Mouse (Mus musculus) brain, embryonic 18.5 days (tissue): ENCODE measurements at regions not wholly inside any gene's neighbourhood (a gene's known extent, or its start where the extent isn't known, plus 50 kb on each side); places are given as distances from the start of the nearest gene placed in this dataset.

ENCODE experiments used
- DNase-seq: peaks from one replicate; pipeline ENCODE4 v3.0.0-alpha.2; 2012; ENCODE audit warnings: low read depth, low spot score

- DNase-seq, result no peak
These were observed 1514.0 kb upstream of the Lrrc6 start for GRCm38 (mm10) chr15:68014605-68015305.

DNA sequence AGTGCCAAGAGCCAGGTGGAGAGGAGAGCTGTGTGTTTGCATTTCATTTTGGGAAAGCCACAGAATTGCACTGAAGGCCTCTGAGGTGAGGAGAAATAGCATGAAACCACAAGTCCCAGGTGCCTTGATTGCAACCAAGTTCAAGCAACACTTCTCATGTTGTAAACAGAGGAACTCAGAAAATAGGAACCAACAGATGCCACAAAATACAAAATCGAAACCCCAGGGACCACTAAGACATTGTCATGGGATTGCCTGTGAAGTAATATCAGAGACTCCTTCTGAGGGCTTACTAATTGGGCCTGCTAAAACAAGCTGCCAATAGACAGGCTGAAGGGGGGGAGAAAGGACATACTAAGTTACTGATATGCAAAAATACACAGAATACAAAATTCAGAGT is 1510.5 kb upstream of the Lrrc6 start:
- DNase-seq, result no peak

- no peak for DNase-seq
These were observed 1509.5 kb upstream of the Lrrc6 start for GRCm38 (mm10) chr15:68010189-68010588.

- no peak for DNase-seq
These were observed 1504.1 kb upstream of the Lrrc6 start for GRCm38 (mm10) chr15:68004798-68005197.

DNA sequence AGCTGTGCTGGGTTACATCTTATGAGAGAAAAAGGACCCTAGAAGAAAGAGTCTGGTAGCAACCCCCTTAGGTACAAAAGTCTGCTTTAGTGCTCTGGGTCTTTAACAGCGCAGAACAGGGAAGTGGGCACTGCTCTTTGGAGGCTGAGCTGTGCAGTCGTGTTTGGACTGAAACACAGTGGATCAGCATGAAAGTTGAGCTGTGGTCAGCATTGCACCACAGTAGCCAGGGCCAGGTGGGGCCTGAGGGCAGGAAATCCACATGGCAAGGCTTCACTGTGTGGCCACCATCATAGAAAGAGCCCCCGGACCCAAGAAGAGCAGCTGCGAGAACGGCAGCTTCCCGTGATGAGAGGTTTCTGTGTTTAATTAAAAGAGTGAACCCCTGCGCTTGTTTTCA is 1495.8 kb upstream of the Lrrc6 start:
- DNase-seq, result no peak

DNA sequence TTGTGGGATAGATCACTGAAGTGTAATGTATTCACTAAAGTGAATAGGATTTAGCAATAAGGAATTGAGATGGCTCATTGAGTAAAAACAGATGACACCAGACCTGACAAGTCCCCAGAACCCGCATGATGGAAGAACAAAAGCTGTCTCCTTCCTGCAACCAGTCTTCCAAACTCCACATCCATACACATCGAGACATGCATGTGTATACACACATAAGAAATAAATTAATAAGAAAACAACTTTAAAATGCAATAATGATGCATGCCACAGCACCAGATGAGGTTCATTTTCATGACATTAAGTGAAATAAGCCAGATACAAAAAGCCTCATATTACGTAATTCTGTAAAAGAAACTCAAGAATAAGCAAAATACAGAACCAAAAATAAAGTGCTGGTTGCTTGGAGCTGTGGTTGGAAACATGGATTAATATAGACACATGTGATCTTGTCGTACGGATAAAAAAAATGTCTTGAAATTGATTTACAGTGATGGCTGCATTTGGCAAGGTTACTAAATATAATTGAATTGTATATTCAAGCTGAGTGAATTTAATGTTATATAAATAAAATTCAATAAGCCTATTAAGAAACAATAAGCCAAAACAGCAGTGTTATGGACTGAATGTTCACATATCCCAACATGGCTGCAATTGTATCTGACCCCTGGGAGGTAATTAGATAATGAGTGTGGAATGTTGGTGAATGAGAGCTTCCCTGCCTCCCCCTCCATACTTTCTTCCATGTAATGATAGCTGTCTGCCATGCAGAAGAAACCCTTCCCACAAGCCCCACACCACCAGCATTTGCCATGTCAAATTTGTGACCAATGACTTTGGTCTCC is 1488.9 kb upstream of the Lrrc6 start:
- DNase-seq, result no peak

DNA sequence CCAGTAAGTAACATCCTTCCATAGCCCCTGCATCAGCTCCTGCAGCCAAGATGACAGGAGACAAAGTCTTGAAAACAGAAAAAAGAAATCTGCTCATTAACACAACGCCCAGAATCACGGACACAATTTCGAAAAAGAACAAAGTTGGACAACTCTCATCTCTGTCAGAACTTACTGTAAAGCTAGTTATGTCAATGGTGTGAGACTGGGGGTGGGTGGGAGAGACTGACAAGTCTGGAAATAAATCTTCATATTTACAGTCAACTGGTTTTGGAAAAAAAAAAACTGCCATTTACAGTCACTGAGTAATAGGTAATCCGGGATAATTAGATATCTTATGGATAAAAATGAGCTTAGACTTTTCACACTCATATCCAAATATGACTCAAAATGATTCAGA is 1487.2 kb upstream of the Lrrc6 start:
- no peak for DNase-seq

DNA sequence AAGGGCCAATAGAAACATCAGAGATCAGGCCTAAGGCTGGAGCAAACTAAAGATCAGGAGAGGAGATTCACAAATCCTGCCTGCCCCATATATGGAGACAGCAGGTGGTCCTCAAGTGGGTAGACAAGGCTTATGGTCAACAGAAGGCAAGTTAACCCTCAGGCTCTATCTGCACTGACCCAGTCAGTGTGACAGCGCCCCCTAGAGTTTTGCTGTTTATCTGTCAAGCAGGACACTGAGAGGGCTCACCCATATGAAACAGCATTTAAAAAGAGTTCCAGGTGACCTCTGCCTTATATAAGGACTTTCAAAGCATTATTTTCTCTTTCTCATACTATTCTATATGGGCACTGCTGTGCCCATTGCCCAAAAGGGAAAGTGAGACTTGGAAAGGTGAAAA is 1482.5 kb upstream of the Lrrc6 start:
- no peak for DNase-seq

- no peak for DNase-seq
These were observed 1481.2 kb upstream of the Lrrc6 start for GRCm38 (mm10) chr15:67981876-67982275.

- no peak for DNase-seq
These were observed 1478.7 kb upstream of the Lrrc6 start for GRCm38 (mm10) chr15:67979451-67979850.

- DNase-seq, result no peak
These were observed 1476.5 kb upstream of the Lrrc6 start for GRCm38 (mm10) chr15:67977210-67977609.

DNA sequence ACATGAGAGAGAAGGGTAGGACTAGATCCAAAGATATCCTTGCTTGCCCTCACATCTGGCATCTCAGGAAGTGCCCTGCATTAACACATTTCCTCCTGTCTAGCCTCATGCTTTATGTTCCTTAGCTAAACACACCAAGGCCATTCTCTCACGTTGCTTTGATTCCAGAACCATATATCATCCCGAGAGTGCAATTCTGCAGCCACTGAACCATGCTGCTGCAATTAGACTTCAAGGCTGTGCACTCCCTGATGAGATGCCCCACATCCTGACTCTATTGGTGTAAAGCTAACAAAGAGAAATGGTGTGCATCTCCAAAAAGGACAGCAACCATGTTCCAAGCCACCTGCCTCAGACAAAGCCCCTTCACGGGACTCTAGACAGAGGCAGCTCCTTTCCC is 1471.3 kb upstream of the Lrrc6 start:
- no peak for DNase-seq

- DNase-seq, result no peak
These were observed 1453.5 kb upstream of the Lrrc6 start for GRCm38 (mm10) chr15:67954216-67954615.

DNA sequence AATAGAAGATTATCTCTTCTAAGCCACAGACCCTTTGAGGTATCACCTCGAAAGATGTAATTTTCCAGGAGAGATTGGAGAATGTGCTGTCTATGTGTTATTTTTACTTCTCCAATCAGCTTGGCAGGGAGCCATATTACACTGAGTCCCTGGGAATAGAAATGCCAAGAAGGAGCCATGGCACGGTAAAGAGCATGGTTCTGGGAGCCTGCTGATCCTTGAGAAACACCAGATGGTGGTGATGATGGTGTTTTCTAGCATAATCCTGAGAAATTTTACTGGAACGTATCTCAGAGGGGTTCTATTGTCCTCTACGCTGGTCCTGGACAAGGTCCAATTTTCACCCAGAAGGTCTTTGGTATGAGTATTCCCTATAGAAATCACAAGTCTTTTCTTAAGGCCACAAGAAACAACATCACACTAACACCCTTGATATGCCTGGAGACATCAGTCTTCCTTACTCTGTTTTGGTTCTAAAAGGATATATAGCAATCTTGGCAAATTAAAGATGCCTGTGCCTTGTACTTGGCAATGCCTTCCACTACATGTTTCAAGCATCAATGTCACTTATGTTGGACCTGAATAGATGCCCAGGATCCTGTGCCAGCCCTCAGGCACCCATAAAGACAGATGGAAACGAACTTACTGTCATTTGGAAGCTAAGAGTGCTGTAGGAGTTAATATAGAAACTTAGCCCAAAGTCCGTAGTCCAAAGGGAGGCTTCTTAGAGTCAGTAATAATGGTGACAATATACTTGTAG is 1449.8 kb upstream of the Lrrc6 start:
- peak; percentile 51 for DNase-seq

GRCm38 (mm10) chr15:67944330-67945082 is 1443.8 kb upstream of the Lrrc6 start:
- no peak for DNase-seq

- DNase-seq, result no peak
These were observed 1442.3 kb upstream of the Lrrc6 start for GRCm38 (mm10) chr15:67943046-67943445.

GRCm38 (mm10) chr15:67940510-67940909 is 1439.8 kb upstream of the Lrrc6 start:
- DNase-seq, result no peak

- no peak for DNase-seq
These were observed 1424.2 kb upstream of the Lrrc6 start for GRCm38 (mm10) chr15:67924885-67925284.

DNA sequence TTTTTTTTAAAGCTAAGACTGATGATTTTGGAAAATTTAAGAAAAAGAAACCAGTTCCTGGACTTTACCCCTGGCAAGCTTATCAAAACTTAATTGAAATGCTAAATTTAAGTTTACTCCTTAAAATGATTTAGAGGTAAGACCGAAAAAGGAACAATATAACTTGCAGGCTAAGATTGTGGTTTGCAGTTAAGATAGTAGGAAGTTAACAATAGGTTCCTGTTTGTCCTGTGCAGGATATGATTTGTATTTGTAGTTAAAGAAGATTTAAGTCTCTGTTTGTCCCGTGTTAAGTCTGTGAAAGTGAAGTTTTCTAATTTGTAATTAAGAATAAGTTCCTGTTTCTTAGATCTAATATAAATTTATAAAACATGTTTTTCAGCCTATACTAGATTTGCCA is 1406.3 kb upstream of the Lrrc6 start:
- no peak for DNase-seq

DNA sequence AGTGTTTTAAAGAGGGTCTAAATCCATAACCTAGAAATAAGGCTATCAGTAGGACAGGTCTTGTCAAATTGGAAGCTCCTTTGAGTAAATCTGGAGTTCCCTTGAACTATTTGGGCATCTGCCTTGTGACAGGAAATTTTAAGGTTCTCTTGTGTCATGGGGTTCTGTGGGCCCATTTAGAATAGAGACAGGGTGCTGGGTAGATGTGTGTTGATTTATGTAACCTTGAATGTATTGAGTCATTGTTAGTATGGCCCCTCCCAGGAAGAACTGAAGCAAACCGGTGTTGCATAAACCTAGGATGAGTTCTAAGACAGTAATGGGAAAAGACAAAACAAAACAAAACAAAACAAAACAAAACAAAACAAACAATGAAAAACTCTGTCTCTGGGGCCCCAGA is 1404.6 kb upstream of the Lrrc6 start:
- DNase-seq, result no peak

- DNase-seq, result no peak
These were observed 1403.9 kb upstream of the Lrrc6 start for GRCm38 (mm10) chr15:67904646-67905045.

GRCm38 (mm10) chr15:67902982-67903381 is 1402.3 kb upstream of the Lrrc6 start:
- DNase-seq, result no peak
